Mouse (Mus musculus): ENCODE measurements around the gene Nxn. TPM values are rescaled to one million over a fixed set of nuclear protein-coding genes. Genes with fewer than 3 reads are reported as not detected.

Gene Nxn
- polyA plus RNA-seq, 1 experiment = 51.7 TPM

DNA sequence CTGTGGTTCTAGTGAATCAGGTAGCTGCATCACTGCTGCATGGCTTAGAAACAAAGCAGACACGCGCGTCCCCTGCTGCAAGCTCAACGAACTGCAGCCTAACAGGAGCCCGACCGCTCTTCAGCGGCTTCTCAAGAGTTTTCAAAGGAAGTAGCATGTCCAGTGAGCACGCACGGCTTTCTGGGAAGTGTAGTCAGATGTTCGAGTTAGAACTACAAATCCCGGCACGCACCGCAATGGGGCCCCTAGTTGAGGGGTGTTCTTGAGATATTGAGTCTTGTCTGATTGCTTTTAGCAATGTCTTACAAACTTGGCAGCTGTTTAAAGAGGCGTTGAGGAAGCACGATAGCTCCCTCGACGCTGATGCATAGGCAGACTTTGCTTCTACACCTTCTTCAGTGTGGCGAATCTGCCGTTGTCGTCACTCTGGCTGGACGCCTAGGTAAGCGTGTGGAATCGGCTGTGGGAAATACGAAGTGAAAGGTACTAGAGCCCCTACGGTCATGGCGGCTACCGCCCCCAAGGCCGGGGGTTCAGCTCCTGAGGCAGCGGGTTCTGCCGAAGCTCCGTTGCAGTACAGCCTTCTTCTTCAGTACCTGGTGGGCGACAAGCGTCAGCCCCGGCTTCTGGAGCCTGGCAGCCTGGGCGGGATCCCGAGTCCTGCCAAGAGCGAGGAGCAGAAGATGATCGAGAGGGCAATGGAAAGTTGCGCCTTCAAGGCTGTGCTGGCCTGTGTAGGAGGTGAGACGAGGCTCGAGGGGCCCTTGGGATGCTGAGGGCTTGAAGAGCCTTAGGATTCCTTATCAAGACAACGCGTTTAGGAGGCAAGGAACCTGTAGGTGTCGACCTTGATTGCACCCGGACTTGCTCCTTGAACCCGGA, 8.0 kb upstream of the Nxn start, which contains the start of gene Timm22:
Gene Timm22 (plus strand): TSS at position 251 of the 882 bp plus-strand sequence.
- Histone ChIP-seq H3K9me3 (replicated peaks; ENCODE audit: control insufficient read depth, insufficient read depth, low read length, poor library complexity, severe bottlenecking) (no peaks in the 10 kb centered on the region), H3K4me3 (ENCODE audit: low read depth, low read length) (peak within 1 kb of the TSS; percentile 84), H3K4me1 (ENCODE audit: control insufficient read depth, insufficient read depth, low read length) (no peaks in the 10 kb centered on the region), H3K27ac (ENCODE audit: insufficient read depth, low read length) (no peak within 1 kb of the TSS), H3K27me3 (ENCODE audit: control insufficient read depth, insufficient read depth, low read length, poor library complexity, severe bottlenecking) (no peaks in the 10 kb centered on the region), H3K36me3 (ENCODE audit: control insufficient read depth, insufficient read depth, low read length, poor library complexity, severe bottlenecking) (0 out of 2 replicates have a peak, but pooled peaks cover 2% of the 10 kb centered on the region), H3K9ac (ENCODE audit: low read depth, poor library complexity, severe bottlenecking) (peak within 1 kb of the TSS; percentile 79)
- TF ChIP-seq POLR2A (IDR thresholded peaks at IDR 0.05; ENCODE audit: insufficient read depth, low read length) = peak; percentile 57
- TF ChIP-seq CTCF (IDR thresholded peaks at IDR 0.05; ENCODE audit: low read depth, low read length) = peak; percentile 97
- 0 out of 2 replicates have a peak, but pooled peaks have one; percentile 30 for TF ChIP-seq EP300 (IDR thresholded peaks at IDR 0.05; ENCODE audit: insufficient read depth, low read depth, low read length)

DNA sequence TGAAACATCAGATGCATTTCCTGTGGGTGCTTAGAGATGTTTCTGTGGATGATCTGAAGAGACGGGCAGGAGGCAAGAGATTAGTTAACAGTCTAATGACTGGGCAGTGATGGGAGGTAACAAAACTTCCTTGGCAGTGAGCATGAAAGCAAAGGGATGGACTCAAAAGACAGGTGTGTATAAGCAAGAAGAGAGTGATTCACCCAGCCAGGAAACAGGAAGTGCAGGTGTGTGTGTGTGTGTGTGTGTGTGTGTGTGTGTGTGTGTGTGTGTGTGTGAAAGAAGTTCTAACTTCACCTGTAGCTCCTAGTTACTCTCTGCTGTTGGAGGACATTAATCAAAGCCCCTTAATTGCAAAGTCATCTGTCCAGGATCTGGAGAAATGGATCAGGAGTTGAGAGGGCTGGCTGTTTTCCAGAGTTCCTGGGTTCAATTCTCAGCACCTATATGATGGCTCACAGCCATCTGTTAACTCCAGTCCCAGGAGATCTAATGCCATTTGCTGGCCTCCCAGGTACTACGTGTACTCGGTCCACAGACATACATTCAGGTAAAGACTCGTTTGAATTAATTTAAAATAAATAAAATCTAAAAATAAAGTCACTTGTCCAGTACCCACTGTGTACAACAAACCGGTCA, 6.8 kb upstream of the Nxn start:
- no peaks in the 10 kb centered on the region for H3K4me1 ChIP-seq (ENCODE audit: control insufficient read depth, insufficient read depth, low read length)
- no peak overlapping the region for H3K9ac ChIP-seq (ENCODE audit: low read depth, poor library complexity, severe bottlenecking)
- H3K27ac ChIP-seq (ENCODE audit: insufficient read depth, low read length) = no peak overlapping the region
- TF ChIP-seq POLR2A (IDR thresholded peaks at IDR 0.05; ENCODE audit: insufficient read depth, low read length) = no peak
- no peak for TF ChIP-seq EP300 (IDR thresholded peaks at IDR 0.05; ENCODE audit: insufficient read depth, low read depth, low read length)
- no peak for TF ChIP-seq CTCF (IDR thresholded peaks at IDR 0.05; ENCODE audit: low read depth, low read length)
- H3K4me3 ChIP-seq (ENCODE audit: low read depth, low read length) = no peak overlapping the region
- no peaks in the 10 kb centered on the region for H3K36me3 ChIP-seq (ENCODE audit: control insufficient read depth, insufficient read depth, low read length, poor library complexity, severe bottlenecking)
- no peaks in the 10 kb centered on the region for H3K27me3 ChIP-seq (ENCODE audit: control insufficient read depth, insufficient read depth, low read length, poor library complexity, severe bottlenecking)
- H3K9me3 ChIP-seq (replicated peaks; ENCODE audit: control insufficient read depth, insufficient read depth, low read length, poor library complexity, severe bottlenecking) = no peaks in the 10 kb centered on the region

DNA sequence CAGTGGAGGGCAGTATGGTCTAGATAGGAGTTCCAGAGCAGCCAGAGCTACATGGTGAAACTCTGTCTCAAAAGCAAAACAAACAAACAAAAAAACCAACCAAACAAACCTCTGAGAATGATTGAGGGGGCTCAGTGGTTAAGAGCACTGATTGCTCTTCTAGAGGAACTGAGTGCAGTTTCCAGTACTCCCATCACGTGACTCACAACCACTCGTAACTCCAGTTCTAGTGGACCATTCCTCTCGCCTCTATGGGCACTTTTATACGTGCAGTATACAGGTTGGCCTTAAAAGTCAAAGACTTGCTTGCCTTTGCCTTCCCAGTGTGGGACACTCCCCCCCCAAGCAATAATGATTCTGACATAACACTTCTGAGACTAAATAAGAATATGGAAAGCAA, 6.2 kb upstream of the Nxn start:
- TF ChIP-seq CTCF (IDR thresholded peaks at IDR 0.05; ENCODE audit: low read depth, low read length) (no peak), EP300 (IDR thresholded peaks at IDR 0.05; ENCODE audit: insufficient read depth, low read depth, low read length) (no peak), POLR2A (IDR thresholded peaks at IDR 0.05; ENCODE audit: insufficient read depth, low read length) (no peak)
- H3K27me3 ChIP-seq (ENCODE audit: control insufficient read depth, insufficient read depth, low read length, poor library complexity, severe bottlenecking) = no peaks in the 10 kb centered on the region
- H3K9me3 ChIP-seq (replicated peaks; ENCODE audit: control insufficient read depth, insufficient read depth, low read length, poor library complexity, severe bottlenecking) = no peaks in the 10 kb centered on the region
- no peaks in the 10 kb centered on the region for H3K4me1 ChIP-seq (ENCODE audit: control insufficient read depth, insufficient read depth, low read length)
- H3K9ac ChIP-seq (ENCODE audit: low read depth, poor library complexity, severe bottlenecking) = no peak overlapping the region
- H3K4me3 ChIP-seq (ENCODE audit: low read depth, low read length) = no peak overlapping the region
- no peak overlapping the region for H3K27ac ChIP-seq (ENCODE audit: insufficient read depth, low read length)
- H3K36me3 ChIP-seq (ENCODE audit: control insufficient read depth, insufficient read depth, low read length, poor library complexity, severe bottlenecking) = no peaks in the 10 kb centered on the region

DNA sequence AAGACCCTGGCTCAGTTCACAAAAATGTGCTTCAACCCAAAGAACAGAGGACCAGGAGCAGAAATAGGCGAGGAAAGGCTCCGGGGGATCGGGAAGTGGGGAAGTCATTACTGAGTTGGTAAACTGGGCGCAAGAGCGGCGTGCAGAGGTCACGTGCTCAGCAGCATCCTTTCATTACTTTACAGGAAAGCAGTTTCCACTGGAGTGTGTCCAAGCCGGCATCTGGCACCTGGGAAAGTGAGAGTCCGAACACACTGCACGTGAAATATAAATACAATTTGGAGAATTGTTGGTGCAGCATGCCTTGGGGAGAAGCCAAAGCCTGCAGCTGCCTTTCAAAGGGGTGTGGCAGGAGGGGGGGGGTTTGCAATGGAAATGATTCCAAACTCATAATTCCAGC, 2.5 kb upstream of the Nxn start:
- Histone ChIP-seq H3K27me3 (ENCODE audit: control insufficient read depth, insufficient read depth, low read length, poor library complexity, severe bottlenecking) (no peaks in the 10 kb centered on the region), H3K4me3 (ENCODE audit: low read depth, low read length) (no peak overlapping the region), H3K27ac (ENCODE audit: insufficient read depth, low read length) (no peak overlapping the region), H3K9ac (ENCODE audit: low read depth, poor library complexity, severe bottlenecking) (no peak overlapping the region), H3K4me1 (ENCODE audit: control insufficient read depth, insufficient read depth, low read length) (no peaks in the 10 kb centered on the region), H3K9me3 (replicated peaks; ENCODE audit: control insufficient read depth, insufficient read depth, low read length, poor library complexity, severe bottlenecking) (no peaks in the 10 kb centered on the region), H3K36me3 (ENCODE audit: control insufficient read depth, insufficient read depth, low read length, poor library complexity, severe bottlenecking) (no peaks in the 10 kb centered on the region)
- TF ChIP-seq POLR2A (IDR thresholded peaks at IDR 0.05; ENCODE audit: insufficient read depth, low read length) = no peak
- TF ChIP-seq CTCF (IDR thresholded peaks at IDR 0.05; ENCODE audit: low read depth, low read length) = no peak
- TF ChIP-seq EP300 (IDR thresholded peaks at IDR 0.05; ENCODE audit: insufficient read depth, low read depth, low read length) = no peak

DNA sequence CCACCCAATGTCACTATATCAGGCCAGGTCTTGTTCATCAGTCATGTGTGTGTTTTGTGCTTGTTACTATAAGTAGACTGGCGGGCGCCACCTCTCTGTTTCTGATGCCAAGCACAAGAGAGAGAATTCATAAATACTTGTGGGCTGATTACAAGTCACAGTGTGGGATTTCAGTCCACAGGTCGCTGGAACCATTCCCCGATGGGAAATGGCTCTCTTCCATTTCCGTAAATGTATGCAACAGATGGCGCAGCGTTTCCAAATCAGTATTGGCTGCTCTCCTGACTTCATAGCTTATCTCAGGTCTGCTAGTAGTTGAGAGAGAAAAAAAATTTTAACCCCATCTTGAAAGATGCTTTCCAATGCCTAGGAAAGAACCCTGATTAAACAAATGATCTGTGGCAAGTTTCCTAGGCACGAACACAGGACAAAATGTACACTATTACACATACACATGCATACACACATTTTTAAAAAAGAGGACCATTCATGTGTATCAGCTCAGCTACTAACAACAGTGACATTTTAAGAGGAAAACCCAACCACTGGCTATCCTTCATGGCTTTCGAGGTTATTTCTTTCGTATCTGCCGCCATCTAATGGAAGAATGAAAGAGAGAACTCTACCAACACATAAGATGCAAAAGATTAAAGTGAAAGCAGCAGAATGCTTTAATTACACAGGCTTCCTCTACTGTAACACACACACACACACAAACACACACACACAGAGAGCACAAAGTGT, 819 bp upstream of the Nxn start:
- no peaks in the 10 kb centered on the region for H3K9me3 ChIP-seq (replicated peaks; ENCODE audit: control insufficient read depth, insufficient read depth, low read length, poor library complexity, severe bottlenecking)
- no peak for TF ChIP-seq EP300 (IDR thresholded peaks at IDR 0.05; ENCODE audit: insufficient read depth, low read depth, low read length)
- no peak for TF ChIP-seq POLR2A (IDR thresholded peaks at IDR 0.05; ENCODE audit: insufficient read depth, low read length)
- no peak for TF ChIP-seq CTCF (IDR thresholded peaks at IDR 0.05; ENCODE audit: low read depth, low read length)
- H3K4me3 ChIP-seq (ENCODE audit: low read depth, low read length) = peak overlapping the region; percentile 57
- no peak overlapping the region for H3K27ac ChIP-seq (ENCODE audit: insufficient read depth, low read length)
- H3K36me3 ChIP-seq (ENCODE audit: control insufficient read depth, insufficient read depth, low read length, poor library complexity, severe bottlenecking) = no peaks in the 10 kb centered on the region
- H3K27me3 ChIP-seq (ENCODE audit: control insufficient read depth, insufficient read depth, low read length, poor library complexity, severe bottlenecking) = no peaks in the 10 kb centered on the region
- H3K4me1 ChIP-seq (ENCODE audit: control insufficient read depth, insufficient read depth, low read length) = peaks cover 3% of the 10 kb centered on the region
- H3K9ac ChIP-seq (ENCODE audit: low read depth, poor library complexity, severe bottlenecking) = peak overlapping the region; percentile 84

Measured in ES-Bruce4 (cell line).